Mouse (Mus musculus) lung, postnatal 0 days (tissue): Measurements from ENCODE around the gene Gas8. TPM values are rescaled to one million over a fixed set of nuclear protein-coding genes. Genes with fewer than 3 reads are reported as not detected.
A peak's percentile ranks its signal among the peaks of the same experiment; 100 is the strongest.
"Not testable (repeated sequence)": the region's sequence is repeated elsewhere in the genome, so short reads cannot be mapped to it uniquely, and the experiment has no call there.

ENCODE experiments used
- ATAC-seq: fragments of 200-750 bp; cut with Nextera tagmentation; 2 replicates; pipeline ENCODE4 v1.8.0; 2017; ENCODE audit warnings: moderate library complexity
- DNase-seq: peaks from one replicate; pipeline ENCODE4 v3.0.0-alpha.2; 2016; ENCODE audit warnings: low spot score
- H3K27ac ChIP-seq: fragments of 300-500 bp; sonication (generic); 2 replicates; pipeline ENCODE4 v1.5.1; 2014; ENCODE audit warnings: antibody characterized with exemption, mild to moderate bottlenecking, low read length, mixed read lengths
- H3K27me3 ChIP-seq: fragments of 300-500 bp; sonication (generic); replicated peaks from 2 replicates; pipeline ENCODE4 v1.6.1; 2014; ENCODE audit warnings: low read length, mixed read lengths; ENCODE audit not compliant: insufficient read depth
- H3K36me3 ChIP-seq: fragments of 300-500 bp; sonication (generic); 2 replicates; pipeline ENCODE4 v1.6.1; 2014; ENCODE audit warnings: low read length, mixed read lengths; ENCODE audit not compliant: insufficient read depth
- H3K4me1 ChIP-seq: fragments of 300-500 bp; sonication (generic); 2 replicates; pipeline ENCODE4 v1.6.1; 2014; ENCODE audit warnings: antibody characterized with exemption, low read depth, low read length, mixed read lengths; ENCODE audit not compliant: insufficient read depth
- H3K4me2 ChIP-seq: fragments of 300-500 bp; sonication (generic); replicated peaks from 2 replicates; pipeline ENCODE4 v1.6.1; 2014; ENCODE audit warnings: low read depth, mild to moderate bottlenecking, low read length, moderate library complexity, mixed read lengths
- H3K4me3 ChIP-seq: fragments of 300-500 bp; sonication (generic); 2 replicates; pipeline ENCODE4 v1.5.1; 2014; ENCODE audit warnings: low read depth, low read length
- H3K9ac ChIP-seq: fragments of 300-500 bp; sonication (generic); replicated peaks from 2 replicates; pipeline ENCODE4 v1.6.1; 2014; ENCODE audit warnings: low read depth, mild to moderate bottlenecking
- H3K9me3 ChIP-seq: fragments of 300-500 bp; sonication (generic); 2 replicates; pipeline ENCODE4 v1.6.1; 2016; ENCODE audit warnings: low read length, mixed read lengths
- CTCF ChIP-seq: IDR thresholded peaks from 2 replicates; pipeline ENCODE4 v1.5.1; 2016; ENCODE audit warnings: antibody characterized with exemption, mild to moderate bottlenecking
- EP300 ChIP-seq: IDR thresholded peaks from 2 replicates; pipeline ENCODE4 v1.6.1; 2016; ENCODE audit warnings: antibody characterized with exemption, mild to moderate bottlenecking, control low read depth
- WGBS: fragments of 180-500 bp; shearing (Covaris S2); extraction: QIAGEN DNeasy Blood & Tissue Kit; methylation state at CpG from one replicate; pipeline ENCODE4 v1.1.7; 2014; 5-methylcytosine and 5-hydroxymethylcytosine counted together
- polyA plus RNA-seq: library from polyadenylated mRNA; unstranded; fragments of >200 nt; fragmentation: Nextera tagmentation; extraction: Ambion mirVana; gene quantifications from 2 replicates; pipeline ENCODE4 v1.2.1, GENCODE M21; 2015

The Gas8 gene
- 19.6 and 21.5 TPM in 2 replicates for polyA plus RNA-seq

- peak within 1 kb of the TSS; percentile 55 for H3K9ac ChIP-seq
- TF ChIP-seq EP300 (no peak), CTCF (peak; percentile 51)
- no peak within 1 kb of the TSS for H3K27ac ChIP-seq
- no peaks in the 10 kb centered on the region for H3K9me3 ChIP-seq
- WGBS, result under 1% methylated on average over 20 of the region's 20 CpGs
- DNase-seq (peak; percentile 98), ATAC-seq (peak; percentile 99)
- H3K4me1 ChIP-seq, result no peaks in the 10 kb centered on the region
- no peaks in the 10 kb centered on the region for H3K36me3 ChIP-seq
- H3K4me2 ChIP-seq, result peak within 1 kb of the TSS; percentile 72
- H3K27me3 ChIP-seq, result peaks cover 14% of the 10 kb centered on the region
- H3K4me3 ChIP-seq, result peak within 1 kb of the TSS; percentile 61
Measured at GRCm38 (mm10) chr8:123518667-123519066, at the start of gene Gas8. TSS of gene Gas8 (plus strand) at chr8:123518834.

GRCm38 (mm10) chr8:123472991-123473390 is 45.6 kb upstream of the Gas8 start:
- not testable (repeated sequence) for H3K27me3 ChIP-seq, H3K27ac ChIP-seq, DNase-seq, H3K4me3 ChIP-seq, H3K36me3 ChIP-seq, H3K4me2 ChIP-seq, ATAC-seq, H3K9ac ChIP-seq, H3K9me3 ChIP-seq, H3K4me1 ChIP-seq
- WGBS, result 48% methylated on average over 6 of the region's 6 CpGs

GRCm38 (mm10) chr8:123474549-123474948 is 44.1 kb upstream of the Gas8 start:
- H3K4me2 ChIP-seq, H3K9ac ChIP-seq, H3K27ac ChIP-seq, H3K27me3 ChIP-seq, H3K9me3 ChIP-seq, DNase-seq, H3K4me3 ChIP-seq, H3K36me3 ChIP-seq, ATAC-seq: not testable (repeated sequence)
- peaks cover 11% of the 10 kb centered on the region; the same call in 1 of the 2 replicates for H3K4me1 ChIP-seq
- 61% methylated on average over 5 of the region's 5 CpGs for WGBS

GRCm38 (mm10) chr8:123476911-123477736 is 41.5 kb upstream of the Gas8 start:
- H3K9ac ChIP-seq, result peak overlapping the region; percentile 51
- H3K4me2 ChIP-seq, result peak overlapping the region; percentile 73
- WGBS, result 6% methylated on average over 33 of the region's 34 CpGs
- H3K27me3 ChIP-seq, result no peaks in the 10 kb centered on the region
- peaks cover 11% of the 10 kb centered on the region; the same call in 1 of the 2 replicates for H3K4me1 ChIP-seq
- peak; percentile 13 for ATAC-seq
- peaks cover 5% of the 10 kb centered on the region; the same call in 1 of the 2 replicates for H3K36me3 ChIP-seq
- peak; percentile 12 for DNase-seq
- no peak for TF ChIP-seq CTCF
- no peak for TF ChIP-seq EP300
- H3K9me3 ChIP-seq, result no peaks in the 10 kb centered on the region
- peak overlapping the region; percentile 93 for H3K4me3 ChIP-seq
- no peak overlapping the region; the same call in 1 of the 2 replicates for H3K27ac ChIP-seq

- DNase-seq (peak; percentile 91), ATAC-seq (peak; percentile 98)
- Histone ChIP-seq H3K36me3 (peaks cover 7% of the 10 kb centered on the region; the same call in 1 of the 2 replicates), H3K9me3 (no peaks in the 10 kb centered on the region), H3K9ac (peak within 1 kb of the TSS; percentile 51), H3K4me1 (peaks cover 11% of the 10 kb centered on the region; the same call in 1 of the 2 replicates), H3K4me2 (peak within 1 kb of the TSS; percentile 73), H3K27me3 (no peaks in the 10 kb centered on the region), H3K27ac (peak within 1 kb of the TSS; percentile 83), H3K4me3 (peak within 1 kb of the TSS; percentile 93)
- TF ChIP-seq CTCF (peak; percentile 23; the same call in 1 of the 2 replicates), EP300 (no peak)
- under 1% methylated on average over 56 of the region's 58 CpGs for WGBS
Measured at GRCm38 (mm10) chr8:123477737-123478258, 40.8 kb upstream of the Gas8 start, which contains the start of gene Afg3l1. TSS of gene Afg3l1 (plus strand) at chr8:123477903.

GRCm38 (mm10) chr8:123478456-123479218 is 40.0 kb upstream of the Gas8 start:
- 30% methylated on average over 16 of the region's 16 CpGs for WGBS
- TF ChIP-seq CTCF, result no peak
- TF ChIP-seq EP300, result no peak
- peak; percentile 46 for DNase-seq
- peak overlapping the region; percentile 73 for H3K4me2 ChIP-seq
- H3K36me3 ChIP-seq, result peaks cover 7% of the 10 kb centered on the region; the same call in 1 of the 2 replicates
- ATAC-seq, result peak; percentile 14; the same call in 1 of the 2 replicates
- H3K27ac ChIP-seq, result peak overlapping the region; percentile 83
- peak overlapping the region; percentile 51 for H3K9ac ChIP-seq
- no peaks in the 10 kb centered on the region for H3K27me3 ChIP-seq
- H3K4me1 ChIP-seq, result peaks cover 11% of the 10 kb centered on the region; the same call in 1 of the 2 replicates
- peak overlapping the region; percentile 93 for H3K4me3 ChIP-seq
- no peaks in the 10 kb centered on the region for H3K9me3 ChIP-seq
